Mouse (Mus musculus) CH12.LX (cell line): ENCODE measurements around the gene Tcl1b1. TPM values are rescaled to one million over a fixed set of nuclear protein-coding genes. Genes with fewer than 3 reads are reported as not detected.

ENCODE experiments used
- DNase-seq: peaks from one replicate; pipeline ENCODE4 v3.0.0-alpha.2; 2013; ENCODE audit errors: extremely low read depth
- H3K27ac ChIP-seq: 2 replicates; pipeline ENCODE4 v1.5.1; 2012; ENCODE audit warnings: low read depth, mild to moderate bottlenecking, control low read depth, moderate library complexity; ENCODE audit not compliant: insufficient read depth
- H3K27me3 ChIP-seq: replicated peaks from 2 replicates; pipeline ENCODE3; 2012; ENCODE audit warnings: inconsistent platforms
- H3K36me3 ChIP-seq, 2 experiments: replicated peaks in 1 of 2; 2 replicates each; pipeline versions ENCODE3 to v1.6.1; 2012; ENCODE audit warnings: inconsistent platforms in 1 of 2, low read length in 1 of 2, mild to moderate bottlenecking in 1 of 2, mixed read lengths in 1 of 2, moderate library complexity in 1 of 2; ENCODE audit not compliant: control insufficient read depth in 1 of 2, insufficient read depth in 1 of 2
- H3K4me1 ChIP-seq, 2 experiments: 2 replicates each; pipeline ENCODE4 v1.6.1; 2012; ENCODE audit warnings: inconsistent platforms in 1 of 2, moderate library complexity in 1 of 2; ENCODE audit not compliant: insufficient read depth in 2 of 2, control insufficient read depth in 1 of 2
- H3K4me2 ChIP-seq: 2 replicates; pipeline ENCODE4 v1.6.1; 2012; ENCODE audit warnings: low read depth, mild to moderate bottlenecking, control low read depth; ENCODE audit not compliant: poor library complexity, insufficient read depth, severe bottlenecking
- H3K4me3 ChIP-seq, 3 experiments: fragments of 150-350 bp in 1 of 3; sonication (generic) in 1 of 3; replicated peaks in 1 of 3; 2 replicates each; pipeline versions ENCODE3 to v1.5.1; 2011 to 2012; ENCODE audit warnings: low read depth in 2 of 3, low read length in 2 of 3, mild to moderate bottlenecking in 2 of 3, moderate library complexity in 2 of 3, control low read depth in 1 of 3, improper control_type of control experiment in 1 of 3, inconsistent platforms in 1 of 3, mixed read lengths in 1 of 3; ENCODE audit not compliant: poor library complexity in 1 of 3
- H3K79me2 ChIP-seq: replicated peaks from 2 replicates; pipeline ENCODE4 v1.6.1; 2012; ENCODE audit warnings: mild to moderate bottlenecking, moderate library complexity; ENCODE audit not compliant: control insufficient read depth, poor library complexity, insufficient read depth, severe bottlenecking; ENCODE audit errors: extremely low read depth
- H3K9ac ChIP-seq: 2 replicates; pipeline ENCODE4 v1.6.1; 2012; ENCODE audit warnings: low read depth, mild to moderate bottlenecking, control low read depth, moderate library complexity; ENCODE audit not compliant: insufficient read depth
- H3K9me3 ChIP-seq: replicated peaks from 2 replicates; pipeline ENCODE3; 2012; ENCODE audit warnings: low read length, inconsistent platforms, mixed read lengths
- BHLHE40 ChIP-seq: IDR thresholded peaks from 2 replicates; pipeline ENCODE4 v1.6.1; 2011; ENCODE audit warnings: mild to moderate bottlenecking, low read depth, low read length, improper control_type of control experiment
- CHD1 ChIP-seq: IDR thresholded peaks from 2 replicates; pipeline ENCODE4 v1.6.1; 2012; ENCODE audit warnings: low read depth, low read length, improper control_type of control experiment, inconsistent platforms
- CHD2 ChIP-seq: IDR thresholded peaks from 2 replicates; pipeline ENCODE4 v1.6.1; 2011; ENCODE audit warnings: low read length, improper control_type of control experiment
- CTCF ChIP-seq, 2 experiments: IDR thresholded peaks in 1 of 2; conservative IDR thresholded peaks in 1 of 2; 2 replicates each; pipeline ENCODE4 v1.5.1; 2011 to 2012; ENCODE audit warnings: low read depth in 2 of 2, low read length in 2 of 2, improper control_type of control experiment in 1 of 2, inconsistent platforms in 1 of 2, mild to moderate bottlenecking in 1 of 2, moderate library complexity in 1 of 2
- E2F4 ChIP-seq: IDR thresholded peaks from 2 replicates; pipeline ENCODE4 v1.6.1; 2011; ENCODE audit warnings: low read depth, low read length, improper control_type of control experiment; ENCODE audit not compliant: insufficient replicate concordance
- EP300 ChIP-seq: IDR thresholded peaks from 2 replicates; pipeline ENCODE4 v1.6.1; 2011; ENCODE audit warnings: low read length, improper control_type of control experiment
- GABPA ChIP-seq: IDR thresholded peaks from 2 replicates; pipeline ENCODE4 v1.6.1; 2012; ENCODE audit warnings: low read depth, low read length, improper control_type of control experiment, inconsistent platforms; ENCODE audit not compliant: insufficient replicate concordance
- HCFC1 ChIP-seq: IDR thresholded peaks from 2 replicates; pipeline ENCODE4 v1.6.1; 2012; ENCODE audit warnings: low read depth, mild to moderate bottlenecking, inconsistent platforms, low read length, improper control_type of control experiment
- IRF4 ChIP-seq: IDR thresholded peaks from 2 replicates; pipeline ENCODE4 v1.6.1; 2014; ENCODE audit warnings: low read depth, mild to moderate bottlenecking, inconsistent platforms, low read length, improper control_type of control experiment
- JUN ChIP-seq: IDR thresholded peaks from 2 replicates; pipeline ENCODE4 v1.6.1; 2011; ENCODE audit warnings: low read depth, mild to moderate bottlenecking, low read length, improper control_type of control experiment, moderate library complexity; ENCODE audit not compliant: insufficient read depth
- MAFK ChIP-seq: IDR thresholded peaks from 2 replicates; pipeline ENCODE4 v1.6.1; 2011; ENCODE audit warnings: low read length, improper control_type of control experiment; ENCODE audit not compliant: insufficient replicate concordance
- MAX ChIP-seq: IDR thresholded peaks from 2 replicates; pipeline ENCODE4 v1.6.1; 2011; ENCODE audit warnings: low read length, improper control_type of control experiment
- MAZ ChIP-seq: IDR thresholded peaks from 2 replicates; pipeline ENCODE4 v1.6.1; 2012; ENCODE audit warnings: low read depth, mild to moderate bottlenecking, inconsistent platforms, low read length, improper control_type of control experiment, moderate library complexity
- MYC ChIP-seq: IDR thresholded peaks from 2 replicates; pipeline ENCODE4 v1.6.1; 2011; ENCODE audit warnings: low read depth, mild to moderate bottlenecking, improper control_type of control experiment, low read length
- NELFE ChIP-seq: IDR thresholded peaks from 2 replicates; pipeline ENCODE4 v1.6.1; 2011; ENCODE audit warnings: low read depth, low read length, improper control_type of control experiment
- PAX5 ChIP-seq: IDR thresholded peaks from 2 replicates; pipeline ENCODE4 v1.6.1; 2012; ENCODE audit warnings: low read length, inconsistent platforms, mixed read lengths
- POLR2A ChIP-seq: IDR thresholded peaks from 2 replicates; pipeline ENCODE4 v1.6.1; 2011; ENCODE audit warnings: low read depth, mild to moderate bottlenecking, improper control_type of control experiment, low read length
- POLR2AphosphoS2 ChIP-seq: IDR thresholded peaks from 2 replicates; pipeline ENCODE4 v1.6.1; 2011; ENCODE audit warnings: low read depth, low read length, improper control_type of control experiment
- RAD21 ChIP-seq: IDR thresholded peaks from 2 replicates; pipeline ENCODE4 v1.6.1; 2011; ENCODE audit warnings: low read depth, mild to moderate bottlenecking, low read length, improper control_type of control experiment, moderate library complexity
- USF1 ChIP-seq: IDR thresholded peaks from 2 replicates; pipeline ENCODE4 v1.6.1; 2014; ENCODE audit warnings: low read depth, mild to moderate bottlenecking, inconsistent platforms, low read length, improper control_type of control experiment
- USF2 ChIP-seq: conservative IDR thresholded peaks from 2 replicates; pipeline ENCODE4 v1.6.1; 2011; ENCODE audit warnings: low read depth, low read length, improper control_type of control experiment
- ZKSCAN1 ChIP-seq: IDR thresholded peaks from 2 replicates; pipeline ENCODE4 v1.6.1; 2012; ENCODE audit warnings: low read depth, inconsistent platforms, low read length, improper control_type of control experiment, borderline replicate concordance
- ZMIZ1 ChIP-seq: IDR thresholded peaks from 2 replicates; pipeline ENCODE4 v1.6.1; 2012; ENCODE audit warnings: low read depth, mild to moderate bottlenecking, inconsistent platforms, low read length, improper control_type of control experiment
- dilution Hi-C: fragments of 300-500 bp; cut with MboI; formaldehyde crosslinking; loops from 2 replicates; pipeline ENCODE4 v1.14.3; 2020; ENCODE audit warnings: low sequenced_read_pairs; ENCODE audit not compliant: extremely low pct_unique_long_range_greater_than_20kb, extremely low pct_ligation_motif_present
- in situ Hi-C: fragments of 300-500 bp; cut with MboI; formaldehyde crosslinking; loops from 3 replicates; pipeline ENCODE4 v1.14.3; 2019; ENCODE audit warnings: low sequenced_read_pairs, low pct_ligation_motif_present, low pct_unique_long_range_greater_than_20kb, mixed read lengths
- polyA plus RNA-seq: library from polyadenylated mRNA; unstranded; fragments of >175 nt; gene quantifications from 2 replicates; pipeline ENCODE4 v1.2.1, GENCODE M21; 2012; ENCODE audit warnings: low read depth; ENCODE audit not compliant: insufficient read length
- total RNA-seq, 2 experiments: library from RNA; depleted of rRNA; stranded (reverse); fragments of 300-350 nt in 1 of 2; fragments of >200 nt in 1 of 2; gene quantifications; 2 replicates each; pipeline ENCODE4 v1.2.3; 2012 to 2014

Tcl1b1 gene
- total and polyA plus RNA-seq, 3 experiments = not detected

DNA sequence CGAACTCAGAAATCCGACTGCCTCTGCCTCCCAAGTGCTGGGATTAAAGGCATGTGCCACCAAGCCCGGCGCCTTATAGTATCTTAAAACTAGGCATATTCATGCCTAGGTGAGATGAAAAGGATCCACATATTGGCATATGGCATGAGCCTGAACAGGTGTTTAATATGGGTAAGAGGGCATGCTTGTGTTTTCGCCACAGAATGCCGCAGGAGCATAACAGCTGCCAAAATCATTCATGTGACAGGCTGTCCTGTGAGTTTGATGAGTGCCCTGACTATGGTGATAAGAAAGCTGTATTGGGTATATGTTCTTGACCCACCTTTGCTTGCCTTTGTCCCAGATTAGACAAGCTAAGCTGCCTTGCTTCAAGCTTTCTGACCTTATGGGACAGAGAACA, 34.1 kb upstream of the Tcl1b1 start:
- DNase-seq = no peak
- Histone ChIP-seq H3K9me3 (peaks cover 5% of the 10 kb centered on the region), H3K9ac (no peak overlapping the region), H3K36me3 (no peaks in the 10 kb centered on the region), H3K4me2 (no peak overlapping the region), H3K79me2 (no peaks in the 10 kb centered on the region), H3K27me3 (peaks cover 37% of the 10 kb centered on the region), H3K4me1 (no peaks in the 10 kb centered on the region), H3K27ac (no peak overlapping the region), H3K4me3 (no peak overlapping the region)
- TF ChIP-seq RAD21 (no peak), MAX (no peak), CHD2 (no peak), USF2 (no peak), POLR2A (no peak), MAZ (no peak), MYC (no peak), CHD1 (no peak), E2F4 (no peak), EP300 (no peak), BHLHE40 (no peak), USF1 (no peak), POLR2AphosphoS2 (no peak), HCFC1 (no peak), CTCF (conservative IDR thresholded peaks at IDR 0.05 in 1 of 2, IDR thresholded peaks at IDR 0.05 in 1 of 2; ENCODE audit: low read depth in 2 of 2, low read length in 2 of 2) (no peak)
- in situ Hi-C loops = no loop called here
- dilution Hi-C loops = no loop called here

DNA sequence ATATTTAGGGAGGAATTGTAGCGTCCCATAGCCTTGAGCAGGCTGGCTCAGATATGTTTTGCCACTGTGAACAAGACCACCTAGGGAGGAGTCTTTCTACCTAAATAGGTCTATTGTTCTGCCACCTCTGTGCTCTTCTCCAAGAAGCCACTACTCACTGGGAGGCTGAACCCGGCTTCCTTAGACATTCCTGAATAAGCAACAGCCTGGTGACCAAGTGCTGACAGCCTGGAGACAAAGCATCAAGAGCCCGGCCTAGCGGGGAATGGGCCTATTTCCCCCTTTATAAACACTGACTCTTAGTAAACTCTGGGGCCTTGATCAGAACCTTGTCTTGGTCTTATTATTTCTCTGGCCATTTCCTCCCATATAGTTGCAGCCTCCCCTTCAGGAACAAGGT, 33.0 kb upstream of the Tcl1b1 start:
- Histone ChIP-seq H3K27me3 (peaks cover 39% of the 10 kb centered on the region), H3K4me3 (no peak overlapping the region), H3K27ac (no peak overlapping the region), H3K9ac (no peak overlapping the region), H3K36me3 (no peaks in the 10 kb centered on the region), H3K9me3 (peaks cover 5% of the 10 kb centered on the region), H3K4me1 (no peaks in the 10 kb centered on the region), H3K4me2 (no peak overlapping the region), H3K79me2 (no peaks in the 10 kb centered on the region)
- no peak for TF ChIP-seq MAX
- TF ChIP-seq NELFE = no peak
- no peak for TF ChIP-seq JUN
- no peak for TF ChIP-seq HCFC1
- no peak for TF ChIP-seq ZMIZ1
- no peak for TF ChIP-seq POLR2AphosphoS2
- no peak for TF ChIP-seq MAFK
- TF ChIP-seq MAZ = no peak
- TF ChIP-seq GABPA = no peak
- no peak for TF ChIP-seq IRF4
- TF ChIP-seq ZKSCAN1 = no peak
- TF ChIP-seq PAX5 = no peak
- TF ChIP-seq BHLHE40 = no peak
- in situ Hi-C loops (no loop called here), dilution Hi-C loops (no loop called here)
- DNase-seq = no peak
